8 mouse cellular contexts compared by ENCODE assay signal in genomic region chr8:105481453-105481852, GRCm38 (mm10). TPM values are rescaled to one million over a fixed set of nuclear protein-coding genes. Genes with fewer than 3 reads are reported as not detected.
DNase-seq lines count a peak whose midpoint lies in the region; ATAC-seq and TF ChIP-seq lines count a peak whose summit lies in the region.

No protein-coding gene starts in this region.

- peak; percentile 77 for DNase-seq in hindbrain, embryonic 11.5 days (ENCODE audit: low spot score)
- DNase-seq in ES-CJ7 (ENCODE audit: low read depth, low spot score), result peak; percentile 94
- no peak for DNase-seq in brain, embryonic 14.5 days (ENCODE audit: low read depth)
- DNase-seq in splenic B cell, adult 2 months (ENCODE audit: low read depth, low spot score), result peak; percentile 52

- WGBS in hindbrain, embryonic 11.5 days, result 72% methylated on average over 6 of the region's 6 CpGs
- 67% methylated on average over 6 of the region's 6 CpGs for WGBS in hindbrain, embryonic 16.5 days
- 71% methylated on average over 6 of the region's 6 CpGs for WGBS in limb, embryonic 13.5 days
- 78% methylated on average over 6 of the region's 6 CpGs for WGBS in intestine, embryonic 15.5 days

- no peak overlapping the region for H3K4me2 ChIP-seq in hindbrain, embryonic 11.5 days (replicated peaks; ENCODE audit: low read depth, low read length)
- no peak overlapping the region for H3K4me2 ChIP-seq in hindbrain, embryonic 16.5 days (ENCODE audit: low read length)
- no peak overlapping the region for H3K4me2 ChIP-seq in limb, embryonic 13.5 days (replicated peaks)
- H3K4me2 ChIP-seq in intestine, embryonic 15.5 days (replicated peaks), result no peak overlapping the region

- H3K36me3 ChIP-seq in hindbrain, embryonic 11.5 days (ENCODE audit: control insufficient read depth, insufficient read depth, low read length), result no peaks in the 10 kb centered on the region
- no peaks in the 10 kb centered on the region for H3K36me3 ChIP-seq in hindbrain, embryonic 16.5 days (ENCODE audit: control insufficient read depth, insufficient read depth, low read length)
- H3K36me3 ChIP-seq in limb, embryonic 13.5 days, result peaks cover 36% of the 10 kb centered on the region
- no peaks in the 10 kb centered on the region for H3K36me3 ChIP-seq in splenic B cell, adult 2 months (ENCODE audit: control insufficient read depth, insufficient read depth, low read length, poor library complexity, severe bottlenecking)
- no peaks in the 10 kb centered on the region for H3K36me3 ChIP-seq in intestine, embryonic 15.5 days

- H3K9ac ChIP-seq in hindbrain, embryonic 11.5 days (ENCODE audit: low read depth, low read length), result no peak overlapping the region
- H3K9ac ChIP-seq in hindbrain, embryonic 16.5 days (ENCODE audit: low read depth, low read length), result no peak overlapping the region
- no peak overlapping the region for H3K9ac ChIP-seq in limb, embryonic 13.5 days
- no peak overlapping the region for H3K9ac ChIP-seq in intestine, embryonic 15.5 days

- H3K27ac ChIP-seq in hindbrain, embryonic 11.5 days (ENCODE audit: low read depth, low read length), result no peak overlapping the region
- no peak overlapping the region for H3K27ac ChIP-seq in hindbrain, embryonic 16.5 days (ENCODE audit: low read depth, low read length)
- H3K27ac ChIP-seq in limb, embryonic 13.5 days, result peak overlapping the region; percentile 33; the same call in 1 of the 2 replicates
- H3K27ac ChIP-seq in intestine, embryonic 15.5 days, result no peak overlapping the region

- no peak overlapping the region for H3K4me3 ChIP-seq in hindbrain, embryonic 11.5 days (ENCODE audit: low read depth, low read length)
- no peak overlapping the region for H3K4me3 ChIP-seq in hindbrain, embryonic 16.5 days (ENCODE audit: low read length)
- no peak overlapping the region for H3K4me3 ChIP-seq in limb, embryonic 13.5 days
- H3K4me3 ChIP-seq in intestine, embryonic 15.5 days (replicated peaks), result no peak overlapping the region

- no peaks in the 10 kb centered on the region for H3K27me3 ChIP-seq in hindbrain, embryonic 11.5 days (ENCODE audit: control insufficient read depth, insufficient read depth, low read length)
- H3K27me3 ChIP-seq in hindbrain, embryonic 16.5 days (replicated peaks; ENCODE audit: control insufficient read depth, insufficient read depth, low read length), result no peaks in the 10 kb centered on the region
- peaks cover 5% of the 10 kb centered on the region; the same call in 1 of the 2 replicates for H3K27me3 ChIP-seq in limb, embryonic 13.5 days
- H3K27me3 ChIP-seq in splenic B cell, adult 2 months (ENCODE audit: control insufficient read depth, insufficient read depth, low read length, poor library complexity, severe bottlenecking), result no peaks in the 10 kb centered on the region
- H3K27me3 ChIP-seq in intestine, embryonic 15.5 days (replicated peaks), result no peaks in the 10 kb centered on the region

- no peaks in the 10 kb centered on the region for H3K4me1 ChIP-seq in hindbrain, embryonic 11.5 days (replicated peaks; ENCODE audit: control insufficient read depth, insufficient read depth, low read length)
- H3K4me1 ChIP-seq in hindbrain, embryonic 16.5 days (ENCODE audit: control insufficient read depth, insufficient read depth, low read depth, low read length), result no peaks in the 10 kb centered on the region; the same call in 1 of the 2 replicates
- H3K4me1 ChIP-seq in limb, embryonic 13.5 days, result peaks cover 28% of the 10 kb centered on the region
- H3K4me1 ChIP-seq in intestine, embryonic 15.5 days (replicated peaks), result peaks cover 4% of the 10 kb centered on the region; the same call in 1 of the 2 replicates

- no peaks in the 10 kb centered on the region for H3K9me3 ChIP-seq in hindbrain, embryonic 11.5 days (ENCODE audit: control insufficient read depth, low read length)
- no peaks in the 10 kb centered on the region for H3K9me3 ChIP-seq in hindbrain, embryonic 16.5 days (ENCODE audit: control insufficient read depth, low read length)
- H3K9me3 ChIP-seq in limb, embryonic 13.5 days, result no peaks in the 10 kb centered on the region
- H3K9me3 ChIP-seq in intestine, embryonic 15.5 days, result no peaks in the 10 kb centered on the region

- peak; percentile 62; the same call in 1 of the 2 replicates for TF ChIP-seq CTCF in brain, embryonic 14.5 days (IDR thresholded peaks at IDR 0.05; ENCODE audit: borderline replicate concordance, extremely low read depth, insufficient read depth, insufficient read length)

- no peak for ATAC-seq in hindbrain, embryonic 11.5 days (ENCODE audit: low FRiP score)
- ATAC-seq in hindbrain, embryonic 16.5 days, result no peak
- no peak for ATAC-seq in limb, embryonic 13.5 days (ENCODE audit: low FRiP score, low read depth)
- no peak for ATAC-seq in inflammation-experienced regulatory T-cells, adult 6 months
- ATAC-seq in intestine, embryonic 15.5 days, result no peak

- TF ChIP-seq POLR2A in brain, embryonic 14.5 days (IDR thresholded peaks at IDR 0.05; ENCODE audit: borderline replicate concordance, extremely low read depth, insufficient read depth, insufficient read length, poor library complexity, severe bottlenecking), result no peak

RNA-seq across cellular contexts. Expression of gene Tppp3, which starts 10.1 kb away (rescaled TPM):
- 206 and 218 TPM in 2 replicates for polyA plus RNA-seq in hindbrain, embryonic 11.5 days (2014; fragmentation: Nextera tagmentation; extraction: Ambion mirVana)
- 246 and 256 TPM in 2 replicates for polyA plus RNA-seq in hindbrain, embryonic 16.5 days (2015; fragmentation: Nextera tagmentation; extraction: Ambion mirVana)
- 62.7 and 89.6 TPM in 2 replicates for polyA plus RNA-seq in brain, embryonic 14.5 days (2012; rRNA removed)
- polyA plus RNA-seq in limb, embryonic 13.5 days (2015; fragmentation: Nextera tagmentation; extraction: Ambion mirVana), result 65.4 and 71.1 TPM in 2 replicates
- 1 to 10 TPM in 1 of 3 experiments, under 1 TPM in 1, not detected in 1; 0.48 to 2.2 TPM for polyA plus RNA-seq in inflammation-experienced regulatory T-cells, adult 6 months (2017; shearing (Covaris generic))
- polyA plus RNA-seq in intestine, embryonic 15.5 days (2015; fragmentation: Nextera tagmentation; extraction: Ambion mirVana), result 38.1 and 39.3 TPM in 2 replicates

RNA-seq across cellular contexts. Expression of gene Zdhhc1, which starts 15.2 kb away (rescaled TPM):
- polyA plus RNA-seq in hindbrain, embryonic 11.5 days (2014; fragmentation: Nextera tagmentation; extraction: Ambion mirVana), result 19.0 and 19.7 TPM in 2 replicates
- polyA plus RNA-seq in hindbrain, embryonic 16.5 days (2015; fragmentation: Nextera tagmentation; extraction: Ambion mirVana), result 39.0 and 40.2 TPM in 2 replicates
- polyA plus RNA-seq in brain, embryonic 14.5 days (2012; rRNA removed), result 40.0 and 46.2 TPM in 2 replicates
- 42.5 and 45.3 TPM in 2 replicates for polyA plus RNA-seq in limb, embryonic 13.5 days (2015; fragmentation: Nextera tagmentation; extraction: Ambion mirVana)
- polyA plus RNA-seq in inflammation-experienced regulatory T-cells, adult 6 months (2017; shearing (Covaris generic)), result 1 to 10 TPM; 1.1 to 2.2 (median 1.8) TPM
- polyA plus RNA-seq in intestine, embryonic 15.5 days (2015; fragmentation: Nextera tagmentation; extraction: Ambion mirVana), result 20.1 and 22.6 TPM in 2 replicates

RNA-seq across cellular contexts. Expression of gene Hsd11b2, which starts 37.1 kb away (rescaled TPM):
- 19.6 and 21.1 TPM in 2 replicates for polyA plus RNA-seq in hindbrain, embryonic 11.5 days (2014; fragmentation: Nextera tagmentation; extraction: Ambion mirVana)
- polyA plus RNA-seq in hindbrain, embryonic 16.5 days (2015; fragmentation: Nextera tagmentation; extraction: Ambion mirVana), result 6.9 and 8.8 TPM in 2 replicates
- 8.3 and 12.1 TPM in 2 replicates for polyA plus RNA-seq in brain, embryonic 14.5 days (2012; rRNA removed)
- 5.9 and 7.6 TPM in 2 replicates for polyA plus RNA-seq in limb, embryonic 13.5 days (2015; fragmentation: Nextera tagmentation; extraction: Ambion mirVana)
- not detected for polyA plus RNA-seq in inflammation-experienced regulatory T-cells, adult 6 months (2017; shearing (Covaris generic))
- 2.7 and 3.0 TPM in 2 replicates for polyA plus RNA-seq in intestine, embryonic 15.5 days (2015; fragmentation: Nextera tagmentation; extraction: Ambion mirVana)

Comparison
In these comparisons a context has a peak if more than half of its experiments do, and no peak if none do; other contexts are left out.
1. RNA of gene Tppp3, which starts 10.1 kb away (polyA plus RNA-seq): 246 to 256 TPM in hindbrain, embryonic 16.5 days, 206 to 218 TPM in hindbrain, embryonic 11.5 days, 62.7 to 89.6 TPM in brain, embryonic 14.5 days, 65.4 to 71.1 TPM in limb, embryonic 13.5 days and 38.1 to 39.3 TPM in intestine, embryonic 15.5 days; 0.48 to 2.2 TPM in inflammation-experienced regulatory T-cells, adult 6 months; every median in the first group is over 10 times any median in the second.